Mouse (Mus musculus): Measurements from ENCODE around the gene Alg14. TPM values are rescaled to one million over a fixed set of nuclear protein-coding genes. Genes with fewer than 3 reads are reported as not detected.

Alg14 gene
- polyA plus RNA-seq, 1 experiment from 2014 or later = 32.4 TPM

- ATAC-seq (ENCODE audit: insufficient number of reproducible peaks, low FRiP score, low TSS enrichment, low read depth) = no peak
- Histone ChIP-seq H3K4me2 (ENCODE audit: low read depth, severe bottlenecking) (no peak overlapping the region), H3K9me3 (ENCODE audit: control insufficient read depth, low read length) (no peaks in the 10 kb centered on the region), H3K9ac (ENCODE audit: low read length) (no peak overlapping the region), H3K36me3 (ENCODE audit: control insufficient read depth, insufficient read depth, low read length) (no peaks in the 10 kb centered on the region), H3K4me1 (ENCODE audit: control insufficient read depth, insufficient read depth, low read length) (no peaks in the 10 kb centered on the region), H3K27me3 (ENCODE audit: control insufficient read depth, insufficient read depth, low read length) (no peaks in the 10 kb centered on the region), H3K4me3 (ENCODE audit: low read depth, low read length) (no peak overlapping the region), H3K27ac (replicated peaks; ENCODE audit: low read depth, low read length) (no peak overlapping the region)
- no peak for DNase-seq (ENCODE audit: low spot score)
- 86% methylated on average over 6 of the region's 6 CpGs for WGBS
Measured at GRCm38 (mm10) chr3:121312426-121312825, 20.9 kb downstream of the Alg14 start.

GRCm38 (mm10) chr3:121312979-121313378 is 21.4 kb downstream of the Alg14 start:
- no peaks in the 10 kb centered on the region for H3K4me1 ChIP-seq (ENCODE audit: control insufficient read depth, insufficient read depth, low read length)
- WGBS = 65% methylated on average over 9 of the region's 9 CpGs
- ATAC-seq (ENCODE audit: insufficient number of reproducible peaks, low FRiP score, low TSS enrichment, low read depth) (no peak), DNase-seq (ENCODE audit: low spot score) (no peak)
- no peak overlapping the region for H3K4me3 ChIP-seq (ENCODE audit: low read depth, low read length)
- H3K27ac ChIP-seq (replicated peaks; ENCODE audit: low read depth, low read length) = no peak overlapping the region
- no peak overlapping the region for H3K9ac ChIP-seq (ENCODE audit: low read length)
- no peaks in the 10 kb centered on the region for H3K36me3 ChIP-seq (ENCODE audit: control insufficient read depth, insufficient read depth, low read length)
- no peak overlapping the region for H3K4me2 ChIP-seq (ENCODE audit: low read depth, severe bottlenecking)
- no peaks in the 10 kb centered on the region for H3K27me3 ChIP-seq (ENCODE audit: control insufficient read depth, insufficient read depth, low read length)
- H3K9me3 ChIP-seq (ENCODE audit: control insufficient read depth, low read length) = no peaks in the 10 kb centered on the region

- no peak overlapping the region for H3K4me2 ChIP-seq (ENCODE audit: low read depth, severe bottlenecking)
- H3K9me3 ChIP-seq (ENCODE audit: control insufficient read depth, low read length) = no peaks in the 10 kb centered on the region
- no peaks in the 10 kb centered on the region for H3K36me3 ChIP-seq (ENCODE audit: control insufficient read depth, insufficient read depth, low read length)
- no peak overlapping the region for H3K9ac ChIP-seq (ENCODE audit: low read length)
- DNase-seq (ENCODE audit: low spot score) (no peak), ATAC-seq (ENCODE audit: insufficient number of reproducible peaks, low FRiP score, low TSS enrichment, low read depth) (no peak)
- H3K4me1 ChIP-seq (ENCODE audit: control insufficient read depth, insufficient read depth, low read length) = no peaks in the 10 kb centered on the region
- H3K4me3 ChIP-seq (ENCODE audit: low read depth, low read length) = no peak overlapping the region
- H3K27me3 ChIP-seq (ENCODE audit: control insufficient read depth, insufficient read depth, low read length) = no peaks in the 10 kb centered on the region
- H3K27ac ChIP-seq (replicated peaks; ENCODE audit: low read depth, low read length) = no peak overlapping the region
- 80% methylated on average over 6 of the region's 6 CpGs for WGBS
Measured at GRCm38 (mm10) chr3:121314149-121314548, 22.6 kb downstream of the Alg14 start.

GRCm38 (mm10) chr3:121315498-121315897 is 23.9 kb downstream of the Alg14 start:
- Histone ChIP-seq H3K4me1 (ENCODE audit: control insufficient read depth, insufficient read depth, low read length) (no peaks in the 10 kb centered on the region), H3K27ac (replicated peaks; ENCODE audit: low read depth, low read length) (no peak overlapping the region), H3K9me3 (ENCODE audit: control insufficient read depth, low read length) (no peaks in the 10 kb centered on the region), H3K4me2 (ENCODE audit: low read depth, severe bottlenecking) (no peak overlapping the region), H3K27me3 (ENCODE audit: control insufficient read depth, insufficient read depth, low read length) (no peaks in the 10 kb centered on the region), H3K36me3 (ENCODE audit: control insufficient read depth, insufficient read depth, low read length) (no peaks in the 10 kb centered on the region; the same call in 1 of the 2 replicates), H3K4me3 (ENCODE audit: low read depth, low read length) (no peak overlapping the region), H3K9ac (ENCODE audit: low read length) (no peak overlapping the region)
- DNase-seq (ENCODE audit: low spot score) = no peak
- 96% methylated on average over 7 of the region's 7 CpGs for WGBS
- ATAC-seq (ENCODE audit: insufficient number of reproducible peaks, low FRiP score, low TSS enrichment, low read depth) = no peak

- no peak for DNase-seq (ENCODE audit: low spot score)
- H3K4me2 ChIP-seq (ENCODE audit: low read depth, severe bottlenecking) = no peak overlapping the region
- no peaks in the 10 kb centered on the region for H3K4me1 ChIP-seq (ENCODE audit: control insufficient read depth, insufficient read depth, low read length)
- ATAC-seq (ENCODE audit: insufficient number of reproducible peaks, low FRiP score, low TSS enrichment, low read depth) = no peak
- H3K9me3 ChIP-seq (ENCODE audit: control insufficient read depth, low read length) = no peaks in the 10 kb centered on the region
- no peaks in the 10 kb centered on the region; the same call in 1 of the 2 replicates for H3K36me3 ChIP-seq (ENCODE audit: control insufficient read depth, insufficient read depth, low read length)
- no peak overlapping the region for H3K9ac ChIP-seq (ENCODE audit: low read length)
- no peak overlapping the region for H3K4me3 ChIP-seq (ENCODE audit: low read depth, low read length)
- 93% methylated on average over 6 of the region's 6 CpGs for WGBS
- no peak overlapping the region for H3K27ac ChIP-seq (replicated peaks; ENCODE audit: low read depth, low read length)
- H3K27me3 ChIP-seq (ENCODE audit: control insufficient read depth, insufficient read depth, low read length) = no peaks in the 10 kb centered on the region
Measured at GRCm38 (mm10) chr3:121319906-121320305, 28.3 kb downstream of the Alg14 start.

- no peak overlapping the region for H3K4me2 ChIP-seq (ENCODE audit: low read depth, severe bottlenecking)
- H3K4me3 ChIP-seq (ENCODE audit: low read depth, low read length) = no peak overlapping the region
- no peaks in the 10 kb centered on the region for H3K9me3 ChIP-seq (ENCODE audit: control insufficient read depth, low read length)
- H3K9ac ChIP-seq (ENCODE audit: low read length) = no peak overlapping the region
- no peaks in the 10 kb centered on the region; the same call in 1 of the 2 replicates for H3K36me3 ChIP-seq (ENCODE audit: control insufficient read depth, insufficient read depth, low read length)
- ATAC-seq (ENCODE audit: insufficient number of reproducible peaks, low FRiP score, low TSS enrichment, low read depth) (no peak), DNase-seq (ENCODE audit: low spot score) (no peak)
- no peak overlapping the region for H3K27ac ChIP-seq (replicated peaks; ENCODE audit: low read depth, low read length)
- WGBS = 90% methylated on average over 1 of the region's 1 CpGs
- H3K27me3 ChIP-seq (ENCODE audit: control insufficient read depth, insufficient read depth, low read length) = no peaks in the 10 kb centered on the region
- no peaks in the 10 kb centered on the region for H3K4me1 ChIP-seq (ENCODE audit: control insufficient read depth, insufficient read depth, low read length)
Measured at GRCm38 (mm10) chr3:121320896-121321295, 29.3 kb downstream of the Alg14 start.

- 93% methylated on average over 15 of the region's 15 CpGs for WGBS
- DNase-seq (ENCODE audit: low spot score) = no peak
- H3K36me3 ChIP-seq (ENCODE audit: control insufficient read depth, insufficient read depth, low read length) = no peaks in the 10 kb centered on the region; the same call in 1 of the 2 replicates
- H3K9me3 ChIP-seq (ENCODE audit: control insufficient read depth, low read length) = no peaks in the 10 kb centered on the region
- H3K9ac ChIP-seq (ENCODE audit: low read length) = no peak overlapping the region
- H3K27ac ChIP-seq (replicated peaks; ENCODE audit: low read depth, low read length) = no peak overlapping the region
- ATAC-seq (ENCODE audit: insufficient number of reproducible peaks, low FRiP score, low TSS enrichment, low read depth) = no peak
- H3K4me3 ChIP-seq (ENCODE audit: low read depth, low read length) = no peak overlapping the region
- H3K27me3 ChIP-seq (ENCODE audit: control insufficient read depth, insufficient read depth, low read length) = no peaks in the 10 kb centered on the region
- no peak overlapping the region for H3K4me2 ChIP-seq (ENCODE audit: low read depth, severe bottlenecking)
- no peaks in the 10 kb centered on the region for H3K4me1 ChIP-seq (ENCODE audit: control insufficient read depth, insufficient read depth, low read length)
Measured at GRCm38 (mm10) chr3:121323371-121323770, 31.8 kb downstream of the Alg14 start.

GRCm38 (mm10) chr3:121327406-121327805 is 35.8 kb downstream of the Alg14 start:
- WGBS = 93% methylated on average over 5 of the region's 5 CpGs
- H3K27me3 ChIP-seq (ENCODE audit: control insufficient read depth, insufficient read depth, low read length) = no peaks in the 10 kb centered on the region
- no peak overlapping the region for H3K9ac ChIP-seq (ENCODE audit: low read length)
- H3K36me3 ChIP-seq (ENCODE audit: control insufficient read depth, insufficient read depth, low read length) = no peaks in the 10 kb centered on the region
- no peak overlapping the region for H3K4me2 ChIP-seq (ENCODE audit: low read depth, severe bottlenecking)
- no peak for DNase-seq (ENCODE audit: low spot score)
- H3K4me3 ChIP-seq (ENCODE audit: low read depth, low read length) = no peak overlapping the region
- no peaks in the 10 kb centered on the region for H3K9me3 ChIP-seq (ENCODE audit: control insufficient read depth, low read length)
- H3K4me1 ChIP-seq (ENCODE audit: control insufficient read depth, insufficient read depth, low read length) = no peaks in the 10 kb centered on the region
- H3K27ac ChIP-seq (replicated peaks; ENCODE audit: low read depth, low read length) = no peak overlapping the region
- ATAC-seq (ENCODE audit: insufficient number of reproducible peaks, low FRiP score, low TSS enrichment, low read depth) = no peak

- DNase-seq (ENCODE audit: low spot score) (no peak), ATAC-seq (ENCODE audit: insufficient number of reproducible peaks, low FRiP score, low TSS enrichment, low read depth) (no peak)
- H3K9ac ChIP-seq (ENCODE audit: low read length) = no peak overlapping the region
- no peaks in the 10 kb centered on the region for H3K27me3 ChIP-seq (ENCODE audit: control insufficient read depth, insufficient read depth, low read length)
- 86% methylated on average over 10 of the region's 10 CpGs for WGBS
- no peak overlapping the region for H3K27ac ChIP-seq (replicated peaks; ENCODE audit: low read depth, low read length)
- H3K4me2 ChIP-seq (ENCODE audit: low read depth, severe bottlenecking) = no peak overlapping the region
- no peaks in the 10 kb centered on the region for H3K9me3 ChIP-seq (ENCODE audit: control insufficient read depth, low read length)
- no peaks in the 10 kb centered on the region for H3K4me1 ChIP-seq (ENCODE audit: control insufficient read depth, insufficient read depth, low read length)
- no peaks in the 10 kb centered on the region for H3K36me3 ChIP-seq (ENCODE audit: control insufficient read depth, insufficient read depth, low read length)
- no peak overlapping the region for H3K4me3 ChIP-seq (ENCODE audit: low read depth, low read length)
Measured at GRCm38 (mm10) chr3:121329647-121330046, 38.1 kb downstream of the Alg14 start.

All from limb, embryonic 11.5 days (tissue).